Mouse (Mus musculus) heart, embryonic 13.5 days (tissue): ENCODE data around the gene Spata25. TPM values are rescaled to one million over a fixed set of nuclear protein-coding genes. Genes with fewer than 3 reads are reported as not detected.

Experiments
- ATAC-seq: fragments of 200-750 bp; cut with Nextera tagmentation; 2 replicates; pipeline ENCODE4 v1.8.0; 2017; ENCODE audit warnings: moderate TSS enrichment; ENCODE audit not compliant: insufficient number of reproducible peaks, low FRiP score, low TSS enrichment; ENCODE audit errors: extremely low read depth
- H3K27ac ChIP-seq: fragments of 300-500 bp; sonication (generic); replicated peaks from 2 replicates; pipeline ENCODE4 v1.5.1; 2015; ENCODE audit warnings: moderate library complexity, mild to moderate bottlenecking, inconsistent platforms
- H3K27me3 ChIP-seq: fragments of 300-500 bp; sonication (generic); replicated peaks from 2 replicates; pipeline ENCODE4 v1.6.1; 2015; ENCODE audit warnings: mild to moderate bottlenecking, inconsistent platforms
- H3K36me3 ChIP-seq: fragments of 300-500 bp; sonication (generic); 2 replicates; pipeline ENCODE4 v1.6.1; 2015; ENCODE audit warnings: mild to moderate bottlenecking, inconsistent platforms
- H3K4me1 ChIP-seq: fragments of 300-500 bp; sonication (generic); 2 replicates; pipeline ENCODE4 v1.6.1; 2015; ENCODE audit warnings: inconsistent platforms
- H3K4me2 ChIP-seq: fragments of 300-500 bp; sonication (generic); 2 replicates; pipeline ENCODE4 v1.6.1; 2015; ENCODE audit warnings: inconsistent platforms, mild to moderate bottlenecking, moderate library complexity
- H3K4me3 ChIP-seq: fragments of 300-500 bp; sonication (generic); 2 replicates; pipeline ENCODE4 v1.5.1; 2015; ENCODE audit warnings: moderate library complexity, mild to moderate bottlenecking, inconsistent platforms
- H3K9ac ChIP-seq: fragments of 300-500 bp; sonication (generic); 2 replicates; pipeline ENCODE4 v1.6.1; 2015; ENCODE audit warnings: inconsistent platforms, mild to moderate bottlenecking, moderate library complexity
- H3K9me3 ChIP-seq: fragments of 300-500 bp; sonication (generic); 2 replicates; pipeline ENCODE4 v1.6.1; 2016; ENCODE audit warnings: inconsistent platforms
- WGBS: fragments of 180-500 bp; shearing (Covaris S2); methylation state at CpG from one replicate; pipeline ENCODE4 v1.1.7; 2015; ENCODE audit warnings: mixed read lengths; 5-methylcytosine and 5-hydroxymethylcytosine counted together
- polyA plus RNA-seq: library from polyadenylated mRNA; unstranded; fragments of >200 nt; fragmentation: Nextera tagmentation; extraction: Ambion mirVana; gene quantifications from 2 replicates; pipeline ENCODE4 v1.2.1, GENCODE M21; 2015

Gene Spata25
- polyA plus RNA-seq, 1 experiment from 2014 or later, result not detected

- Histone ChIP-seq H3K36me3 (peaks cover 4% of the 10 kb centered on the region; the same call in 1 of the 2 replicates), H3K9ac (no peak overlapping the region), H3K4me3 (no peak overlapping the region), H3K4me1 (no peaks in the 10 kb centered on the region), H3K27me3 (no peaks in the 10 kb centered on the region), H3K4me2 (no peak overlapping the region), H3K27ac (no peak overlapping the region), H3K9me3 (no peaks in the 10 kb centered on the region)
- WGBS, result 50% methylated on average over 3 of the region's 3 CpGs
- no peak for ATAC-seq
Measured at GRCm38 (mm10) chr2:164845782-164846181, 17.4 kb upstream of the Spata25 start.

- 87% methylated on average over 4 of the region's 4 CpGs for WGBS
- H3K9ac ChIP-seq, result peak overlapping the region; percentile 94; the same call in 1 of the 2 replicates
Measured at GRCm38 (mm10) chr2:164835164-164835563, 6.8 kb upstream of the Spata25 start.

DNA sequence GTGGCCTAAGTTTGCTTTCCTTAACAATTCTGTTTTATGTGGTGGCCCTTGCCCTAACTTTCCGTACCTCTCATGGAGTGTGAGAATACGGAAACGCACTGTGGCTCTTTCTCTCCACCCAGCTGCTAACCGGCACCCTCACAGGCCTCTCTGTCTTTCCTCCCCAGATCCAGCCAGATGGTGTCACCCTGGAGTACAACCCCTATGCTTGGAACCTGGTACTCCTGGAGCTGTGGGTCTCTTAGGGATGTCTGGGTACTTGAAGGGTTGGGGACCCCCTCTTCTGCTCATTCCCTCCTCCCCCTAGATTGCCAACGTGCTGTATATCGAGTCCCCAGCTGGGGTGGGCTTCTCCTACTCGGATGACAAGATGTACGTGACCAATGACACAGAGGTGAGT lies 6.2 kb upstream of the Spata25 start:
- Histone ChIP-seq H3K27me3 (no peaks in the 10 kb centered on the region), H3K4me1 (peaks cover 31% of the 10 kb centered on the region), H3K9ac (peak overlapping the region; percentile 94), H3K4me2 (peak overlapping the region; percentile 98), H3K4me3 (peak overlapping the region; percentile 81), H3K9me3 (no peaks in the 10 kb centered on the region), H3K36me3 (peaks cover 49% of the 10 kb centered on the region), H3K27ac (peak overlapping the region; percentile 99)
- WGBS, result 40% methylated on average over 8 of the region's 8 CpGs
- no peak for ATAC-seq

More at GRCm38 (mm10) chr2:164835164-164835563, 6.8 kb upstream of the Spata25 start:
- H3K4me2 ChIP-seq, result peak overlapping the region; percentile 98
- no peaks in the 10 kb centered on the region for H3K27me3 ChIP-seq
- H3K36me3 ChIP-seq, result peaks cover 51% of the 10 kb centered on the region
- H3K4me3 ChIP-seq, result peak overlapping the region; percentile 81
- no peak overlapping the region for H3K27ac ChIP-seq
- no peaks in the 10 kb centered on the region for H3K9me3 ChIP-seq
- H3K4me1 ChIP-seq, result peaks cover 31% of the 10 kb centered on the region
- no peak for ATAC-seq

GRCm38 (mm10) chr2:164833314-164833959 lies 5.1 kb upstream of the Spata25 start, which contains the start of gene Neurl2:
Neurl2 (minus strand) TSS chr2:164833456.
- peak; percentile 71 for ATAC-seq
- peak within 1 kb of the TSS; percentile 81 for H3K4me3 ChIP-seq
- peak within 1 kb of the TSS; percentile 99 for H3K27ac ChIP-seq
- peaks cover 31% of the 10 kb centered on the region for H3K4me1 ChIP-seq
- H3K27me3 ChIP-seq, result no peaks in the 10 kb centered on the region
- H3K4me2 ChIP-seq, result peak within 1 kb of the TSS; percentile 98
- H3K9me3 ChIP-seq, result no peaks in the 10 kb centered on the region
- H3K9ac ChIP-seq, result peak within 1 kb of the TSS; percentile 94
- H3K36me3 ChIP-seq, result peaks cover 49% of the 10 kb centered on the region
- 0% methylated on average over 31 of the region's 31 CpGs for WGBS

- Histone ChIP-seq H3K4me1 (peaks cover 31% of the 10 kb centered on the region), H3K4me2 (peak within 1 kb of the TSS; percentile 98), H3K9ac (peak within 1 kb of the TSS; percentile 94), H3K27ac (peak within 1 kb of the TSS; percentile 99), H3K9me3 (no peaks in the 10 kb centered on the region), H3K27me3 (no peaks in the 10 kb centered on the region), H3K36me3 (peaks cover 49% of the 10 kb centered on the region), H3K4me3 (peak within 1 kb of the TSS; percentile 81)
- ATAC-seq, result peak; percentile 52; the same call in 1 of the 2 replicates
- WGBS, result under 1% methylated on average over 35 of the region's 35 CpGs
Measured at GRCm38 (mm10) chr2:164832748-164833301, 4.5 kb upstream of the Spata25 start, which contains the start of gene Ctsa. Ctsa (plus strand) TSS chr2:164832873.

DNA sequence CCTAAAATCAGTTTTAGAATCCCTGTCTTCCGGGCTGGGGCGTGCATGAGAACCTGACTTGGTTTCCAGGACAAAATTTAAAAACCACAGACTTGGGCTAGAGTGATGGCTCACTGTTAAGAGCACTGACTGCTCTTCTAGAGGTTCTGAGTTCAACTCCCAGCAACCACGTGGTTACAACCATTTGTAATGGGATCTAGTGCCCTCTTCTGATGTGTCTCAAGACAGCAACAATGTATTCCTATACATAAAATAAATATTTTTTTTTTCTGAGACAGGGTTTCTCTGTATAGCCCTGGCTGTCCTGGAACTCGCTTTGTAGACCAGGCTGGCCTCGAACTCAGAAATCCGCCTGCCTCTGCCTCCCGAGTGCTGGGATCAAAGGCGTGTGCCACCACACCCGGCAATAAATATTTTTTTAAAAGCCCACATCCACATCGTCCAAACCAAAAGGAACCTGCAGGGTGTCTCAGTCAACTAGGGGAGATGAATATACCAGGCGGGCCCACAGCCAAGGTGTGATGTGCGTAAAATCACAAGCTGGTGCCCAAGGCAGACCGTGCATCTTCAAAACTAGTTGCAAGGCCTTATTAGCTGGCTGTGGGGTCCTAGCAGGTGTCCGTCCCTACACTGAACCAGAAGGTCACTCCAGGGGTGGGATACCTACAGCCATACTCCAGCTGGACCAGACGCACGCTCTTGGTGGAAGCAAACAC lies 3.9 kb upstream of the Spata25 start:
- WGBS, result 54% methylated on average over 16 of the region's 16 CpGs
- Histone ChIP-seq H3K27ac (peak overlapping the region; percentile 99), H3K9me3 (no peaks in the 10 kb centered on the region), H3K36me3 (peaks cover 49% of the 10 kb centered on the region), H3K27me3 (no peaks in the 10 kb centered on the region), H3K9ac (peak overlapping the region; percentile 94), H3K4me1 (peaks cover 31% of the 10 kb centered on the region), H3K4me3 (peak overlapping the region; percentile 81), H3K4me2 (peak overlapping the region; percentile 98)
- no peak for ATAC-seq

DNA sequence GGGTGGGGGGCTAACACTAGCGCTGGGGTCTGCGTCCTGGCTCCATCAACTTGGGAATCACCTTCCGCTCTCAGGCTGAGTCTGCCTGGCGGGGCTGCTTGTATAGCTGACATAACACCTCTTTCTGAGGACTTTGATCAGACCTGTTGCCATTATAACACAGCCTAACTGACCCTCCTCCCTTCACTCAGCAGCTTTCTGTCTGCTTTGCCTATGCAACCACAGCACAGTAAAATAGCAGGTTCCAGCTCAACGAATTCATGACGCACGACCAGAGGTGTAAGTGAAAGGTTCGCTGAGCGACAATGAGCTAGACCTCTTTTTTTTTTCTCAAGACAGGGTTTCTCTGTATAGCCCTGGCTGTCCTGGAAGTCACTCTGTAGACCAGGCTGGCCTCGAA lies 2.7 kb upstream of the Spata25 start:
- peak overlapping the region; percentile 4 for H3K9ac ChIP-seq
- H3K27ac ChIP-seq, result no peak overlapping the region
- 84% methylated on average over 10 of the region's 10 CpGs for WGBS
- H3K4me2 ChIP-seq, result 0 out of 2 replicates have a peak overlapping the region, but pooled peaks have one; percentile 98
- peaks cover 50% of the 10 kb centered on the region for H3K36me3 ChIP-seq
- no peaks in the 10 kb centered on the region for H3K27me3 ChIP-seq
- no peak for ATAC-seq
- no peaks in the 10 kb centered on the region for H3K9me3 ChIP-seq
- no peak overlapping the region for H3K4me3 ChIP-seq
- H3K4me1 ChIP-seq, result peaks cover 31% of the 10 kb centered on the region

DNA sequence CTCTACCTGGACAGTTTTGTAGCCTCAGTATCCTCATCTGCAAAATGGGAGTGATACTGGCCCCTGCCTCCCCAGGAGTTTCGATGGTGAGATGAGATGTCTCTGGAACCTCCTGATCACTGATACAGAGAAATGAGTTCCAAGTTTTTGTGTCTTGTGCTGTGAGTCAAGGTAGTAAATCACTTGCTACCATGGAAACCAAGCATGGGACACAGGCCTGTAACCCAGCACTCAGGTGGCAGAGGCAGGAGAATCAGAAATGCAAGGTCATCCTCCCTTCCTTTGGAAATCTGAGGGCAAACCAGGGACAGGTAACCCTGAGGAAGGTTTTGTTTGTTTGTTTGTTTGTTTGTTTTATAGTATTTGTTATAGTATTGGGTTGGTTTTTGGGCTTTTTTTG lies 753 bp upstream of the Spata25 start:
- H3K4me2 ChIP-seq, result no peak overlapping the region
- H3K27ac ChIP-seq, result no peak overlapping the region
- peaks cover 54% of the 10 kb centered on the region for H3K36me3 ChIP-seq
- ATAC-seq, result no peak
- peaks cover 19% of the 10 kb centered on the region for H3K4me1 ChIP-seq
- H3K9me3 ChIP-seq, result no peaks in the 10 kb centered on the region
- 92% methylated on average over 1 of the region's 1 CpGs for WGBS
- H3K9ac ChIP-seq, result no peak overlapping the region
- H3K4me3 ChIP-seq, result no peak overlapping the region
- H3K27me3 ChIP-seq, result no peaks in the 10 kb centered on the region

- 80% methylated on average over 16 of the region's 16 CpGs for WGBS
- Histone ChIP-seq H3K27me3 (no peaks in the 10 kb centered on the region), H3K4me2 (no peak overlapping the region), H3K36me3 (peaks cover 54% of the 10 kb centered on the region), H3K4me1 (peaks cover 27% of the 10 kb centered on the region), H3K9ac (no peak overlapping the region), H3K9me3 (no peaks in the 10 kb centered on the region), H3K27ac (no peak overlapping the region), H3K4me3 (no peak overlapping the region)
- ATAC-seq, result no peak
Measured at GRCm38 (mm10) chr2:164827146-164827850, 1.0 kb downstream of the Spata25 start.

- H3K27me3 ChIP-seq, result no peaks in the 10 kb centered on the region
- H3K27ac ChIP-seq, result no peak overlapping the region
- H3K4me1 ChIP-seq, result peaks cover 14% of the 10 kb centered on the region
- H3K9ac ChIP-seq, result no peak overlapping the region
- no peak overlapping the region for H3K4me3 ChIP-seq
- WGBS, result 90% methylated on average over 17 of the region's 17 CpGs
- no peak overlapping the region for H3K4me2 ChIP-seq
- peaks cover 68% of the 10 kb centered on the region for H3K36me3 ChIP-seq
- no peak for ATAC-seq
- no peaks in the 10 kb centered on the region for H3K9me3 ChIP-seq
Measured at GRCm38 (mm10) chr2:164825521-164825920, 2.8 kb downstream of the Spata25 start.

DNA sequence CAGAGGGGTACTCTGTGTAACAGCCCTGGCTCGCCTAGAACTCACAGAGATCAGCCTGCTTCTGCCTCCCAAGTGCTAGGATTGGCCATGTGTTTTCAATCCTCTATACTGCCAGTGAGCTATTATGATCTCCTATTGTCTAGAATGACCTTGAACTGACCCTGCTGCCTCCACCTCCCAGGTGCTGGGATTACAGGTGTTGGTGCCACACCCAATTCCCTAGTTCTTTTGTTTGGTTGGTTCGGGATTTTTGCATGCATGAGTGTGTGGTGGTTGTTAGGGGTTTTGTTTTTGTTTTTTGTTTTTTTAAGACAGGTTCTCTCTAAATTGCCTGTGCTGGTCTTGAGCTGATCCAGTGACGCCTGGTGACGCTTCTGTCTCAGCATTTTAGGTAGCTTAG lies 4.4 kb downstream of the Spata25 start:
- Histone ChIP-seq H3K4me3 (peak overlapping the region; percentile 88), H3K4me1 (peaks cover 14% of the 10 kb centered on the region), H3K4me2 (peak overlapping the region; percentile 78), H3K27me3 (no peaks in the 10 kb centered on the region), H3K36me3 (peaks cover 66% of the 10 kb centered on the region), H3K9ac (no peak overlapping the region), H3K9me3 (no peaks in the 10 kb centered on the region), H3K27ac (no peak overlapping the region)
- no peak for ATAC-seq
- 91% methylated on average over 4 of the region's 4 CpGs for WGBS
